In genomic region chr16:44684646-44685045, GRCm38 (mm10) we compare ENCODE assay signal across 16 mouse cellular contexts. TPM values are rescaled to one million over a fixed set of nuclear protein-coding genes. Genes with fewer than 3 reads are reported as not detected.
DNase-seq lines count a peak whose midpoint lies in the region; ATAC-seq and TF ChIP-seq lines count a peak whose summit lies in the region.
"Had no signal": no experiment of that assay in that cellular context is flagged by ENCODE, and none has a peak within 500 bp of the region (broad histone marks: within the 10 kb centered on the region; RNA-seq: fewer than 3 reads in every experiment).

No protein-coding gene starts in this region.

- H3K27ac ChIP-seq in forebrain, embryonic 10.5 days: peak overlapping the region; percentile 90
- H3K27ac ChIP-seq in forebrain, postnatal 0 days (ENCODE audit: low read depth, low read length): no peak overlapping the region
- H3K27ac ChIP-seq in midbrain, embryonic 13.5 days: 0 out of 2 replicates have a peak overlapping the region, but pooled peaks have one; percentile 19
- H3K27ac ChIP-seq in midbrain, embryonic 15.5 days: no peak overlapping the region
- H3K27ac ChIP-seq in hindbrain, embryonic 15.5 days (replicated peaks): peak overlapping the region; percentile 48
- peak overlapping the region; percentile 14; the same call in 1 of the 2 replicates for H3K27ac ChIP-seq in neural tube, embryonic 15.5 days (replicated peaks)
- H3K27ac ChIP-seq in left cerebral cortex, adult 2 months: no peak overlapping the region
- H3K27ac ChIP-seq: heart, adult 2 months; liver, embryonic 13.5 days had no signal

- no peak overlapping the region for H3K4me3 ChIP-seq in forebrain, embryonic 10.5 days
- no peak overlapping the region for H3K4me3 ChIP-seq in forebrain, postnatal 0 days (ENCODE audit: low read depth, low read length)
- H3K4me3 ChIP-seq in midbrain, embryonic 13.5 days (replicated peaks): no peak overlapping the region
- no peak overlapping the region for H3K4me3 ChIP-seq in midbrain, embryonic 15.5 days
- no peak overlapping the region for H3K4me3 ChIP-seq in hindbrain, embryonic 15.5 days
- H3K4me3 ChIP-seq in neural tube, embryonic 15.5 days (replicated peaks): no peak overlapping the region
- H3K4me3 ChIP-seq in left cerebral cortex, adult 2 months: no peak overlapping the region
- H3K4me3 ChIP-seq: erythroblast, embryonic 14.5 days; heart, adult 2 months; liver, embryonic 13.5 days; megakaryocyte, embryonic 14.5 days had no signal

- peaks cover 13% of the 10 kb centered on the region for H3K9me3 ChIP-seq in forebrain, embryonic 10.5 days
- H3K9me3 ChIP-seq in forebrain, postnatal 0 days (ENCODE audit: low read length): no peaks in the 10 kb centered on the region
- H3K9me3 ChIP-seq in midbrain, embryonic 13.5 days: peaks cover 10% of the 10 kb centered on the region
- no peaks in the 10 kb centered on the region for H3K9me3 ChIP-seq in midbrain, embryonic 15.5 days
- no peaks in the 10 kb centered on the region for H3K9me3 ChIP-seq in hindbrain, embryonic 15.5 days
- H3K9me3 ChIP-seq in neural tube, embryonic 15.5 days (replicated peaks): no peaks in the 10 kb centered on the region

- H3K9ac ChIP-seq in forebrain, postnatal 0 days: no peak overlapping the region
- no peak overlapping the region for H3K9ac ChIP-seq in midbrain, embryonic 13.5 days (replicated peaks)
- no peak overlapping the region for H3K9ac ChIP-seq in midbrain, embryonic 15.5 days
- H3K9ac ChIP-seq in hindbrain, embryonic 15.5 days: no peak overlapping the region
- no peak overlapping the region for H3K9ac ChIP-seq in neural tube, embryonic 15.5 days (replicated peaks)
- H3K9ac ChIP-seq: liver, embryonic 13.5 days had no signal

- no peak for ATAC-seq in forebrain, postnatal 0 days
- ATAC-seq in midbrain, embryonic 13.5 days: no peak
- no peak for ATAC-seq in midbrain, embryonic 15.5 days (replicated peaks)
- no peak for ATAC-seq in hindbrain, embryonic 15.5 days (ENCODE audit: low FRiP score, low read depth)
- no peak for ATAC-seq in neural tube, embryonic 15.5 days (ENCODE audit: low FRiP score)
- ATAC-seq: lung, postnatal 0 days had no signal

- H3K27me3 ChIP-seq in forebrain, embryonic 10.5 days (ENCODE audit: poor library complexity, severe bottlenecking): no peaks in the 10 kb centered on the region
- H3K27me3 ChIP-seq in forebrain, postnatal 0 days (ENCODE audit: insufficient read depth, low read length): no peaks in the 10 kb centered on the region
- H3K27me3 ChIP-seq in midbrain, embryonic 13.5 days: no peaks in the 10 kb centered on the region
- H3K27me3 ChIP-seq in midbrain, embryonic 15.5 days (replicated peaks): no peaks in the 10 kb centered on the region
- H3K27me3 ChIP-seq in hindbrain, embryonic 15.5 days: no peaks in the 10 kb centered on the region
- no peaks in the 10 kb centered on the region for H3K27me3 ChIP-seq in neural tube, embryonic 15.5 days (replicated peaks)

- no peak for DNase-seq in forebrain, embryonic 10.5 days (ENCODE audit: extremely low spot score, low spot score)
- DNase-seq in forebrain, postnatal 0 days: no peak
- no peak for DNase-seq in B cell, adult 2 months
- DNase-seq in left cerebral cortex, adult 2 months (ENCODE audit: extremely low spot score in 1 of 2, low spot score in 2 of 2): no peak
- DNase-seq: adrenal gland, postnatal 10 days; cerebellum, adult 2 months; heart, adult 2 months; liver, embryonic 13.5 days; thymus, postnatal 25 days had no signal

- TF ChIP-seq CTCF in forebrain, postnatal 0 days (IDR thresholded peaks at IDR 0.05; ENCODE audit: low read depth): no peak
- TF ChIP-seq CTCF in left cerebral cortex, adult 2 months (IDR thresholded peaks at IDR 0.05): no peak

- intact Hi-C loops in left cerebral cortex, adult 2 months (cut with DNase I): loop anchor here (5.0 kb wide), 1 partner anchor 67 kb away; no protein-coding TSS in a partner anchor

- peaks cover 74% of the 10 kb centered on the region for H3K4me1 ChIP-seq in forebrain, embryonic 10.5 days
- H3K4me1 ChIP-seq in forebrain, postnatal 0 days (ENCODE audit: insufficient read depth): peaks cover 18% of the 10 kb centered on the region
- H3K4me1 ChIP-seq in midbrain, embryonic 13.5 days (replicated peaks): peaks cover 54% of the 10 kb centered on the region
- H3K4me1 ChIP-seq in midbrain, embryonic 15.5 days: peaks cover 28% of the 10 kb centered on the region
- peaks cover 42% of the 10 kb centered on the region for H3K4me1 ChIP-seq in hindbrain, embryonic 15.5 days (replicated peaks)
- peaks cover 49% of the 10 kb centered on the region for H3K4me1 ChIP-seq in neural tube, embryonic 15.5 days
- H3K4me1 ChIP-seq: liver, embryonic 13.5 days had no signal

- H3K36me3 ChIP-seq in forebrain, embryonic 10.5 days (replicated peaks): peaks cover 11% of the 10 kb centered on the region
- H3K36me3 ChIP-seq in forebrain, postnatal 0 days (ENCODE audit: insufficient read depth): no peaks in the 10 kb centered on the region
- no peaks in the 10 kb centered on the region for H3K36me3 ChIP-seq in midbrain, embryonic 13.5 days
- H3K36me3 ChIP-seq in midbrain, embryonic 15.5 days (replicated peaks): no peaks in the 10 kb centered on the region
- no peaks in the 10 kb centered on the region for H3K36me3 ChIP-seq in hindbrain, embryonic 15.5 days
- H3K36me3 ChIP-seq in neural tube, embryonic 15.5 days: peaks cover 4% of the 10 kb centered on the region; the same call in 1 of the 2 replicates
- H3K36me3 ChIP-seq: liver, embryonic 13.5 days had no signal

- WGBS in forebrain, embryonic 10.5 days: 82% methylated on average over 7 of the region's 7 CpGs
- 49% methylated on average over 7 of the region's 7 CpGs for WGBS in forebrain, postnatal 0 days
- 77% methylated on average over 7 of the region's 7 CpGs for WGBS in midbrain, embryonic 13.5 days
- WGBS in midbrain, embryonic 15.5 days: 62% methylated on average over 7 of the region's 7 CpGs
- WGBS in hindbrain, embryonic 15.5 days: 63% methylated on average over 7 of the region's 7 CpGs
- WGBS in neural tube, embryonic 15.5 days: 51% methylated on average over 7 of the region's 7 CpGs

- H3K4me2 ChIP-seq in forebrain, postnatal 0 days (ENCODE audit: low read depth): no peak overlapping the region
- no peak overlapping the region for H3K4me2 ChIP-seq in midbrain, embryonic 13.5 days (replicated peaks)
- H3K4me2 ChIP-seq in midbrain, embryonic 15.5 days: no peak overlapping the region
- H3K4me2 ChIP-seq in hindbrain, embryonic 15.5 days: no peak overlapping the region
- H3K4me2 ChIP-seq in neural tube, embryonic 15.5 days: no peak overlapping the region
- H3K4me2 ChIP-seq: liver, embryonic 13.5 days had no signal

RNA-seq across cellular contexts. Expression of gene Nepro, which starts 39.5 kb away (rescaled TPM):
- polyA plus RNA-seq in forebrain, embryonic 10.5 days (2016; fragmentation: Nextera tagmentation; extraction: Ambion mirVana): 15.4 and 17.1 TPM in 2 replicates
- 4.0 and 5.4 TPM in 2 replicates for total RNA-seq in forebrain, postnatal 0 days (2014; rRNA removed)
- polyA plus RNA-seq in forebrain, postnatal 0 days (2015; fragmentation: Nextera tagmentation; extraction: Ambion mirVana): 1.7 and 2.2 TPM in 2 replicates
- polyA plus RNA-seq in midbrain, embryonic 13.5 days (2015; fragmentation: Nextera tagmentation; extraction: Ambion mirVana): 5.6 and 6.0 TPM in 2 replicates
- 4.4 and 4.9 TPM in 2 replicates for polyA plus RNA-seq in midbrain, embryonic 15.5 days (2015; fragmentation: Nextera tagmentation; extraction: Ambion mirVana)
- 4.3 and 4.4 TPM in 2 replicates for polyA plus RNA-seq in hindbrain, embryonic 15.5 days (2015; fragmentation: Nextera tagmentation; extraction: Ambion mirVana)
- 3.4 and 4.5 TPM in 2 replicates for polyA plus RNA-seq in neural tube, embryonic 15.5 days (2015; fragmentation: Nextera tagmentation; extraction: Ambion mirVana)
- 1 to 10 TPM; 4.8 to 5.0 TPM for total RNA-seq in left cerebral cortex, adult 2 months (2021)

Comparison
In these comparisons a context has a peak if more than half of its experiments do, and no peak if none do; other contexts are left out.
1. H3K27ac ChIP-seq: peak in forebrain, embryonic 10.5 days (single experiment), midbrain, embryonic 13.5 days (single experiment), hindbrain, embryonic 15.5 days (single experiment) and neural tube, embryonic 15.5 days (single experiment); none in forebrain, postnatal 0 days (single experiment), midbrain, embryonic 15.5 days (single experiment) and left cerebral cortex, adult 2 months (single experiment).